Mouse (Mus musculus) gastrocnemius, postnatal 10 days (tissue): Measurements from ENCODE around the gene App. TPM values are rescaled to one million over a fixed set of nuclear protein-coding genes. Genes with fewer than 3 reads are reported as not detected.

Source experiments
- DNase-seq: peaks from one replicate; pipeline ENCODE4 v3.0.0; 2021; ENCODE audit warnings: mixed read lengths
- long read RNA-seq, 2 experiments: library from polyadenylated mRNA; stranded (forward); transcript quantifications; one replicate each; pipeline ENCODE4 v2.0.0; 2021
- total RNA-seq, 2 experiments: library from RNA; stranded (reverse); gene quantifications; 2 replicates each; pipeline ENCODE4 v1.2.3; 2021

Gene App
- 100 to 1,000 TPM; 188 to 221 TPM for total RNA-seq
- long read RNA-seq, experiment 1, full-length matches to known transcripts = 251 of 304 reads
- long read RNA-seq, experiment 1, partial matches to known transcripts = 31 of 304 reads
- long read RNA-seq, experiment 1, other reads (novel, unspliced or antisense) = 22 of 304 reads
- long read RNA-seq, experiment 2, full-length matches to known transcripts = 180 of 223 reads
- long read RNA-seq, experiment 2, partial matches to known transcripts = 26 of 223 reads
- long read RNA-seq, experiment 2, other reads (novel, unspliced or antisense) = 17 of 223 reads

DNA sequence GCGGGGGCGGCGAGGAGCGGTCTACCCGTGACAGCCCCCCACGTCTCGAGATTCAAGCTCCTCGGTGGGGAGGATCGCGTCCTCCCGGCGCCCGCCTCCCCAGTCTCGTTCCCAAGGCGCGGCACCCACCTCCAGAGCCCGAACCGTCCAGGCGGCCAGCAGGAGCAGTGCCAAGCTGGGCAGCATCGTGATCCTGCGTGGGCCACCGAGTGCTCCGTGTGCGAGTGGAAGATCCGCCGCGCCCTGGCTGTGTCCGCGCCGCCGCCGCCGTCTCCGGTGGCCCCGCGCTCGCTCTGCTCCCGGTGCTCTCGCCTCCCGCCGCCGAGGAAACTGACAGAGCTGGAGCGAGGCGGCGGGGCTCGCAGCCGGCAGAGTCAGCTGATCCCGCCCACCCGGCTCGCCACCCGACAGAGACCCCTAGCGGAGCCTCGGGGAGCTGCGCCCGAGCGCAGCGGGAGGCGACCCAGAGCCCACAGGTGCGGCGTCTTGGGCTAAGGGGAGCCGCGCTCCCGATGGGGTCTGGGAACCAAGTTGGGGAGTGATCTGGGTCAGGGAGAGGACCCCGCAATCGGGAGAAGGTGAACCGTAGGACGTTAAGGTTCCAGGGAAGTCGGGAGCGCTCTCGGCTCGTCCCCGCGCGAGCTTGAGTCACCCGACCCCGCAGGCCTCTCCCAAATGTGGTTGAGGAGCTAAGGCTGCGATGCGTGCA, at the start of gene App:
Gene App (minus strand): TSS at position 394 of the 709 bp plus-strand sequence.
- DNase-seq = peak; percentile 95

DNA sequence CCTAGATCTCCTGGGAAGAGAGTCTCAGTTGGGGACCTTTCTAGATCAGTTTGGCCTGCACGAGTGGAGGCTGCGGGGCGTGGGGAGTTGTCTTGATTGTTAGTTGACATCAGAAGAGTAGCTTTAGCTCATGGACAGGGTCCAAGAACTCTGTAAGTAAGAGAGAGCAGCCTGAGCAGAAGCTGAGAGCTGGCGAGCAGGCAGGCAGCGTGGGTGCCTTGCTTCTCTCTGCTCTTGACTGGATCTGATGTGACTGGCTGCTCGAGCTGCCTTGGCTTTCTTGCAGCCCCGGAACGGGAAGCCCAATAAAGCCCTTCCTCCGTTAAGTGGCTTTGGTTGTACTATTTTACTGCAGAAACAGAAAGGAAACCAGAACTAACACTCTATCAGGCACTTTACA, 42.3 kb upstream of the App start:
- no peak for DNase-seq

- no peak for DNase-seq
Measured at GRCm38 (mm10) chr16:85215173-85215572, 41.6 kb upstream of the App start.

DNA sequence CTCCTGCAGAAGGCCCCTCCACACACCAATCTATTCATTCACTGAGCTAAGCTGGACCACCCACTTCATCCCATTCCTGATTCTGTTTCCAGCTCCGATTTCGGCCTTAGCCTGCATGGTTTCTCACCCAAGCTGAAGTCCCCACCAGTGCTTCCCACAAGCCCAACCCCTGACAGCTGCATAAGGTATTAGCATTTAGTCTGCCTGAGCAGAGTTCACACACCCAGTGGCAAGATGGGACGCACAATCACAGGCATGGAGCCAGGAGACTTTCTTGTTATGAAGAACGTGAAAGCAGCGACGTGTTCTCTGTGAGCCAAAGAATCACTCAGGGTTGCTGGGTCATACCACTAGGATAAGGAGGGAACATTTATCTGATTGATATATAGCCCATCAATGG, 22.1 kb upstream of the App start:
- peak; percentile 10 for DNase-seq

GRCm38 (mm10) chr16:85195167-85195566, 21.6 kb upstream of the App start:
- DNase-seq = no peak

DNA sequence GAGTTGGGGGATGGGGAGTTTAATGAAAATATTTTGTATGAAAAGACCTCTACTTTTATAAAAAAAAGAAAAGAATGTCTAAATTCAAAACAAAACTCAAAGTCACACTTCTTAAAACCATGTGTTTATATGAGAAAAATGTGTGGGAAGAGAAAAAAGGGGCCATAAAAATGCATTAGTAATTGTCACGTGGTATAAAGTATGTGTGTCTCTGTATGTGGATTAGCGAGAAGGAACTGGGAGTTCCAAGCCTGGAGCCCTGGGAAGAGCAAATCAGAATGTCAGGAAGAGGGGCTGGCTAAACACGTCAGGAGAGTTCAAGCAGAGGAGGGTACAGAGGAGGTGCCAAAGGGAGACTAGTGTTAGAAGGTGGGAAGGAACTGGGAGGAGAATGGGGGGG, 7.9 kb upstream of the App start:
- no peak for DNase-seq

- no peak for DNase-seq
Measured at GRCm38 (mm10) chr16:85180710-85181109, 7.1 kb upstream of the App start.

DNA sequence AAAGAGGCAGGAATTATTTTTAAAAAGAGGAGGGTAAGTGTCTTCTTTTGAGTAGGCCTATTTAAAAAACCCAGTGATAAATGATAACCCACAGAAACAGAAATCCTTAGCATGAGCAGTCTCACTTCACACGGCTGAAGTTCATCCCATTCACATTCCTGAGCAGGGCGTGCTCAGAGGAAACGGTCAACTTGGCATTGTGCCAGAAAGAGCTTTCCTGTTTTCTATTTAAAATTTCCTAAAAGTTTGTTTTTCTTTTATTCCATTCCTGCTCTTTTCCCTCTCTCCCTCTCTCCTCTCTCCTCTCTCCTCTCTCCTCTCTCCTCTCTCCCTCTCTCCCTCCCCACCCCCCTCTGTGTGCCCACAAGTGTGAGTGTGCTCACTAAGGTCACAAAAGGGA, 3.1 kb upstream of the App start:
- DNase-seq = peak; percentile 21

- peak; percentile 45 for DNase-seq
Measured at GRCm38 (mm10) chr16:85172571-85173372, 794 bp downstream of the App start.

DNA sequence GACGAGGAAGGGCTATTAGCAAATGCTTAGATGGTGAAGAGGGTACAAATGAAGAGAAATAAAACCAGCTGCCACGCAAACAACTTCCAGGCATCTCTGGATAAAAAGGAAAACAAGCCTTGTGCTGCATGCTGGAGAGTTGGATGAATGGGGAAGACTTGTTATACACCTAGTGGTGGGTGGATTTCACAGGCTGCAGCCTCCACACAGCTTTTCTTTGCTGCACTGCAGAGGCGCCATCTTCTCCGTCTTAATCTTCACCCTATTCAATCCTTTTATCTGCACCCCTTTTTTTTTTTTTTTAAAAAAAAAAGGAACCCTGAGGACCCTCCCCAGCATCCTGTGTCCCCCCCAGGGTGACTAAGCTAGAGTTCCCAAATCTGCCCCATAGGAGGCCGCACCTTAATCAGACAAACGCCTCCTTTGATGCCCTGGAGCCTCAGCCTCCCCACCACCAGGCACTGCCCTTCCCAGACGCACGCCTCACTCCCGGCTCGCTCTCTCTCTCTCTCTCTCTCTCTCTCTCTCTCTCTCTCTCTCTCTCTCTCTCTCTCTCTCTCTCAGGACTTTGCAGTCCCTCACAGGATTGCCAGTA, 1.5 kb downstream of the App start:
- DNase-seq = peak; percentile 14

GRCm38 (mm10) chr16:85170826-85171510, 2.6 kb downstream of the App start:
- DNase-seq = no peak

GRCm38 (mm10) chr16:85168821-85169220, 4.7 kb downstream of the App start:
- peak; percentile 13 for DNase-seq

- no peak for DNase-seq
Measured at GRCm38 (mm10) chr16:85166205-85166604, 7.4 kb downstream of the App start.

GRCm38 (mm10) chr16:85165631-85166030, 7.9 kb downstream of the App start:
- DNase-seq = no peak

- DNase-seq = no peak
Measured at GRCm38 (mm10) chr16:85165177-85165576, 8.4 kb downstream of the App start.

- DNase-seq = no peak
Measured at GRCm38 (mm10) chr16:85162779-85163178, 10.8 kb downstream of the App start.

- no peak for DNase-seq
Measured at GRCm38 (mm10) chr16:85160140-85160539, 13.4 kb downstream of the App start.

GRCm38 (mm10) chr16:85157796-85158546, 15.6 kb downstream of the App start:
- DNase-seq = no peak

- DNase-seq = peak; percentile 54
Measured at GRCm38 (mm10) chr16:85157156-85157555, 16.4 kb downstream of the App start.

GRCm38 (mm10) chr16:85155836-85156235, 17.7 kb downstream of the App start:
- DNase-seq = no peak

GRCm38 (mm10) chr16:85152457-85152856, 21.1 kb downstream of the App start:
- no peak for DNase-seq
